Mouse (Mus musculus) liver, postnatal 0 days (tissue): ENCODE data around the gene Hist1h3d.

ENCODE experiments used
- CTCF ChIP-seq: sonication (generic); IDR thresholded peaks from 2 replicates; pipeline ENCODE4 v1.5.1; 2016; ENCODE audit warnings: antibody characterized with exemption, low read depth
- EP300 ChIP-seq: IDR thresholded peaks from 2 replicates; pipeline ENCODE4 v1.6.1; 2016; ENCODE audit warnings: antibody characterized with exemption, low read depth, mild to moderate bottlenecking

DNA sequence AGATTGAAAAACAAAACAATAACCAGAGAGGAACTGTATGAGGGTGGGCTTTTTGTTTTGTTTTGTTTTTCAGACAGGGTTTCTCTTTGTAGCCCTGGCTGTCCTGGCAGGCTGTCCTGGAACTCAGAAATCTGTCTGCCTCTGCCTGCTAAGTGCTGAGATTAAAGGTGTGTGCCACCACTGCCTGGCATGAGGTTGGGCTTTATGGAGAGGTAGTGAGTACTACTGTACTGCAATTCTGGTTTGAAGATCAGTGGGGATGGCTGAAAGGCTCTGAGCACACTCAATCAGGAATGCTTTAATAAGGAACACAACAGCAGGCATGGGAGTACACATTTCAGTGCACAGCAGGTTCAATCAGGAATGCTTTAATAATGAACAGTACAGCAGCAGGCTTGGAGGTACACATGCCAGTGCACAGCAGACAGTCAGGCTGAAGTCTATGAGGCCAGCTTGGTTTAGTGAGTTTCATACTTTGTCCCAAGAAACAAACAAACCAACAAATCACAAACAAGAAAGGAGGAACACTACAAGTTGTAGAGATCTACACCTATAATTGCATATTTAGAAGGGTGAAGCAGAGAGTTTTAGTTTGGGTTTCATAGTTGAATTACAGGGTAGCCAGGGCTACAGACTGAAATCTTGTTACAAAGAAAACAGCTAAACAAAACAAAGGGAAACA lies 8.0 kb downstream of the Hist1h3d start:
- TF ChIP-seq CTCF: no peak
- TF ChIP-seq EP300: no peak
